ENCODE assay signal across 20 mouse cellular contexts in genomic region chr10:69639138-69639537, GRCm38 (mm10).
DNase-seq lines count a peak whose midpoint lies in the region; TF ChIP-seq lines count a peak whose summit lies in the region.
"Had no signal": no experiment of that assay in that cellular context is flagged by ENCODE, and none has a peak within 500 bp of the region (broad histone marks: within the 10 kb centered on the region; RNA-seq: fewer than 3 reads in every experiment).

No protein-coding gene starts in this region.

- no peak overlapping the region for H3K4me3 ChIP-seq in gastrocnemius, adult 2 months
- no peak overlapping the region for H3K4me3 ChIP-seq in layer of hippocampus, adult 2 months
- no peak overlapping the region for H3K4me3 ChIP-seq in olfactory bulb, adult 2 months (ENCODE audit: insufficient read depth, low read depth, low read length)
- H3K4me3 ChIP-seq: heart, embryonic 15.5 days; hindbrain, embryonic 15.5 days; limb, embryonic 10.5 days; liver, embryonic 12.5 days; megakaryocyte, embryonic 14.5 days; neural tube, embryonic 12.5 days had no signal

- no peak overlapping the region for H3K27ac ChIP-seq in gastrocnemius, adult 2 months
- peak overlapping the region; percentile 76 for H3K27ac ChIP-seq in layer of hippocampus, adult 2 months
- H3K27ac ChIP-seq in olfactory bulb, adult 2 months (ENCODE audit: insufficient read depth, low read depth, low read length) = peak overlapping the region; percentile 85; the same call in 1 of the 2 replicates
- H3K27ac ChIP-seq: heart, embryonic 15.5 days; hindbrain, embryonic 15.5 days; limb, embryonic 10.5 days; liver, embryonic 12.5 days; neural tube, embryonic 12.5 days had no signal

- WGBS in olfactory bulb, adult 2 months = 94% methylated on average over 6 of the region's 6 CpGs

- DNase-seq in gastrocnemius, adult 2 months = no peak
- no peak for DNase-seq in gastrocnemius, postnatal 10 days
- DNase-seq in layer of hippocampus, adult 2 months (ENCODE audit: low spot score in 2 of 2) = peak in 1 of 2 experiments; percentile 16
- no peak for DNase-seq in layer of hippocampus, adult 18-20 months (ENCODE audit: low spot score in 2 of 2)
- DNase-seq in testis, postnatal 10 days (ENCODE audit: low spot score) = peak; percentile 30
- no peak for DNase-seq in testis, postnatal 14 days (ENCODE audit: low spot score)
- no peak for DNase-seq in cerebellum, adult 18-20 months
- DNase-seq: adrenal gland, adult 8-10 months; cerebellum, adult 11-12 months; cerebellum, postnatal 36 days; heart, adult 18-20 months; kidney, adult 18-20 months; lung, postnatal 10 days had no signal

- intact Hi-C loops in gastrocnemius, adult 2 months (cut with DNase I) = no loop called here

- peaks cover 30% of the 10 kb centered on the region for H3K4me1 ChIP-seq in olfactory bulb, adult 2 months (ENCODE audit: control insufficient read depth, insufficient read depth, low read length)
- H3K4me1 ChIP-seq: liver, embryonic 12.5 days; megakaryocyte, embryonic 14.5 days had no signal

- no peak for TF ChIP-seq POLR2A in olfactory bulb, adult 2 months (IDR thresholded peaks at IDR 0.05; ENCODE audit: insufficient read depth, low read depth, low read length)

- peak; percentile 39; the same call in 1 of the 2 replicates for TF ChIP-seq CTCF in gastrocnemius, adult 2 months (IDR thresholded peaks at IDR 0.05)
- TF ChIP-seq CTCF in layer of hippocampus, adult 2 months (conservative IDR thresholded peaks at IDR 0.05) = peak; percentile 69
- TF ChIP-seq CTCF in olfactory bulb, adult 2 months (IDR thresholded peaks at IDR 0.05; ENCODE audit: insufficient read depth, low read depth, low read length) = no peak
